Mouse (Mus musculus) midbrain, embryonic 14.5 days (tissue): ENCODE results near the gene Cdx2. TPM values are rescaled to one million over a fixed set of nuclear protein-coding genes. Genes with fewer than 3 reads are reported as not detected.

Experiments used
- ATAC-seq: fragments of 200-750 bp; cut with Nextera tagmentation; 2 replicates; pipeline ENCODE4 v1.8.0; 2017; ENCODE audit warnings: moderate number of reproducible peaks, moderate library complexity; ENCODE audit not compliant: low FRiP score, low TSS enrichment
- DNase-seq: peaks from one replicate; pipeline ENCODE4 v3.0.0-alpha.2; 2015
- H3K27ac ChIP-seq: fragments of 300-500 bp; sonication (generic); replicated peaks from 2 replicates; pipeline ENCODE4 v1.5.1; 2014; ENCODE audit warnings: mild to moderate bottlenecking, low read depth, low read length, moderate library complexity
- H3K27me3 ChIP-seq: fragments of 300-500 bp; sonication (generic); 2 replicates; pipeline ENCODE4 v1.6.1; 2014; ENCODE audit warnings: low read length, control low read depth, mixed read lengths; ENCODE audit not compliant: control insufficient read depth, insufficient read depth
- H3K36me3 ChIP-seq: fragments of 300-500 bp; sonication (generic); 2 replicates; pipeline ENCODE4 v1.6.1; 2014; ENCODE audit warnings: low read length, control low read depth; ENCODE audit not compliant: control insufficient read depth, insufficient read depth
- H3K4me1 ChIP-seq: fragments of 300-500 bp; sonication (generic); 2 replicates; pipeline ENCODE4 v1.6.1; 2014; ENCODE audit warnings: mild to moderate bottlenecking, antibody characterized with exemption, low read length, control low read depth; ENCODE audit not compliant: control insufficient read depth, insufficient read depth
- H3K4me2 ChIP-seq: fragments of 300-500 bp; sonication (generic); 2 replicates; pipeline ENCODE4 v1.6.1; 2014; ENCODE audit warnings: mild to moderate bottlenecking, low read length, moderate library complexity
- H3K4me3 ChIP-seq: fragments of 300-500 bp; sonication (generic); replicated peaks from 2 replicates; pipeline ENCODE4 v1.5.1; 2014; ENCODE audit warnings: low read depth, low read length
- H3K9ac ChIP-seq: fragments of 300-500 bp; sonication (generic); replicated peaks from 2 replicates; pipeline ENCODE4 v1.6.1; 2014; ENCODE audit warnings: mild to moderate bottlenecking, low read length, moderate library complexity
- H3K9me3 ChIP-seq: fragments of 300-500 bp; sonication (generic); 2 replicates; pipeline ENCODE4 v1.6.1; 2016; ENCODE audit warnings: low read length, control low read depth, mixed read lengths; ENCODE audit not compliant: control insufficient read depth
- WGBS: fragments of 180-500 bp; shearing (Covaris S2); extraction: QIAGEN DNeasy Blood & Tissue Kit; methylation state at CpG from one replicate; pipeline ENCODE4 v1.1.7; 2014; 5-methylcytosine and 5-hydroxymethylcytosine counted together
- polyA plus RNA-seq: library from polyadenylated mRNA; unstranded; fragments of >200 nt; fragmentation: Nextera tagmentation; extraction: Ambion mirVana; gene quantifications from 2 replicates; pipeline ENCODE4 v1.2.1, GENCODE M21; 2014

The Cdx2 gene
- polyA plus RNA-seq, 1 experiment from 2014 or later, result not detected

GRCm38 (mm10) chr5:147342901-147343300 is 35.8 kb upstream of the Cdx2 start:
- Histone ChIP-seq H3K9me3 (no peaks in the 10 kb centered on the region), H3K4me2 (no peak overlapping the region), H3K9ac (no peak overlapping the region), H3K4me3 (no peak overlapping the region), H3K36me3 (no peaks in the 10 kb centered on the region), H3K27ac (no peak overlapping the region), H3K27me3 (no peaks in the 10 kb centered on the region; the same call in 1 of the 2 replicates), H3K4me1 (no peaks in the 10 kb centered on the region)
- DNase-seq (no peak), ATAC-seq (no peak)
- WGBS, result 90% methylated on average over 6 of the region's 6 CpGs

- no peak overlapping the region for H3K9ac ChIP-seq
- H3K27me3 ChIP-seq, result no peaks in the 10 kb centered on the region; the same call in 1 of the 2 replicates
- 81% methylated on average over 13 of the region's 13 CpGs for WGBS
- no peak overlapping the region for H3K4me3 ChIP-seq
- no peaks in the 10 kb centered on the region for H3K9me3 ChIP-seq
- DNase-seq (no peak), ATAC-seq (no peak)
- H3K27ac ChIP-seq, result no peak overlapping the region
- H3K4me2 ChIP-seq, result no peak overlapping the region
- H3K4me1 ChIP-seq, result no peaks in the 10 kb centered on the region
- no peaks in the 10 kb centered on the region for H3K36me3 ChIP-seq
Observed at GRCm38 (mm10) chr5:147340741-147341414, 33.8 kb upstream of the Cdx2 start.

GRCm38 (mm10) chr5:147339560-147339959 is 32.5 kb upstream of the Cdx2 start:
- Histone ChIP-seq H3K36me3 (no peaks in the 10 kb centered on the region), H3K27me3 (no peaks in the 10 kb centered on the region; the same call in 1 of the 2 replicates), H3K27ac (no peak overlapping the region), H3K9ac (no peak overlapping the region), H3K4me2 (no peak overlapping the region), H3K4me1 (no peaks in the 10 kb centered on the region), H3K9me3 (no peaks in the 10 kb centered on the region), H3K4me3 (no peak overlapping the region)
- ATAC-seq, result no peak
- WGBS, result 86% methylated on average over 11 of the region's 11 CpGs
- no peak for DNase-seq

- ATAC-seq, result no peak
- no peaks in the 10 kb centered on the region; the same call in 1 of the 2 replicates for H3K27me3 ChIP-seq
- no peak for DNase-seq
- H3K4me2 ChIP-seq, result no peak overlapping the region
- 53% methylated on average over 9 of the region's 9 CpGs for WGBS
- no peak overlapping the region for H3K4me3 ChIP-seq
- H3K9ac ChIP-seq, result no peak overlapping the region
- no peaks in the 10 kb centered on the region for H3K36me3 ChIP-seq
- H3K27ac ChIP-seq, result no peak overlapping the region
- H3K9me3 ChIP-seq, result no peaks in the 10 kb centered on the region
- no peaks in the 10 kb centered on the region for H3K4me1 ChIP-seq
Observed at GRCm38 (mm10) chr5:147338967-147339366, 31.9 kb upstream of the Cdx2 start.

GRCm38 (mm10) chr5:147332711-147333110 is 25.6 kb upstream of the Cdx2 start:
- DNase-seq (no peak), ATAC-seq (no peak)
- Histone ChIP-seq H3K9ac (no peak overlapping the region), H3K9me3 (no peaks in the 10 kb centered on the region), H3K36me3 (no peaks in the 10 kb centered on the region), H3K4me3 (no peak overlapping the region), H3K4me1 (no peaks in the 10 kb centered on the region), H3K4me2 (no peak overlapping the region), H3K27me3 (no peaks in the 10 kb centered on the region), H3K27ac (no peak overlapping the region)
- WGBS, result 57% methylated on average over 7 of the region's 7 CpGs

GRCm38 (mm10) chr5:147331547-147331946 is 24.5 kb upstream of the Cdx2 start:
- 40% methylated on average over 2 of the region's 2 CpGs for WGBS
- Histone ChIP-seq H3K9me3 (no peaks in the 10 kb centered on the region), H3K4me1 (no peaks in the 10 kb centered on the region), H3K4me2 (no peak overlapping the region), H3K27me3 (no peaks in the 10 kb centered on the region), H3K9ac (no peak overlapping the region), H3K36me3 (no peaks in the 10 kb centered on the region), H3K27ac (no peak overlapping the region), H3K4me3 (no peak overlapping the region)
- peak; percentile 64 for DNase-seq
- no peak for ATAC-seq

GRCm38 (mm10) chr5:147329946-147330345 is 22.9 kb upstream of the Cdx2 start:
- no peak overlapping the region for H3K27ac ChIP-seq
- H3K4me3 ChIP-seq, result no peak overlapping the region
- 83% methylated on average over 11 of the region's 11 CpGs for WGBS
- DNase-seq, result no peak
- H3K27me3 ChIP-seq, result no peaks in the 10 kb centered on the region
- no peaks in the 10 kb centered on the region for H3K4me1 ChIP-seq
- no peaks in the 10 kb centered on the region for H3K36me3 ChIP-seq
- no peak overlapping the region for H3K4me2 ChIP-seq
- no peak overlapping the region for H3K9ac ChIP-seq
- ATAC-seq, result no peak
- no peaks in the 10 kb centered on the region for H3K9me3 ChIP-seq

- no peaks in the 10 kb centered on the region for H3K4me1 ChIP-seq
- H3K9ac ChIP-seq, result no peak overlapping the region
- no peaks in the 10 kb centered on the region for H3K36me3 ChIP-seq
- 88% methylated on average over 5 of the region's 5 CpGs for WGBS
- no peak overlapping the region for H3K27ac ChIP-seq
- no peak overlapping the region for H3K4me2 ChIP-seq
- ATAC-seq (no peak), DNase-seq (no peak)
- H3K4me3 ChIP-seq, result no peak overlapping the region
- H3K9me3 ChIP-seq, result no peaks in the 10 kb centered on the region
- H3K27me3 ChIP-seq, result peaks cover 5% of the 10 kb centered on the region; the same call in 1 of the 2 replicates
Observed at GRCm38 (mm10) chr5:147327636-147328035, 20.6 kb upstream of the Cdx2 start.

GRCm38 (mm10) chr5:147325931-147326330 is 18.9 kb upstream of the Cdx2 start:
- DNase-seq (no peak), ATAC-seq (no peak)
- no peak overlapping the region for H3K4me3 ChIP-seq
- no peaks in the 10 kb centered on the region for H3K36me3 ChIP-seq
- H3K4me1 ChIP-seq, result no peaks in the 10 kb centered on the region
- peaks cover 21% of the 10 kb centered on the region for H3K27me3 ChIP-seq
- no peak overlapping the region for H3K4me2 ChIP-seq
- WGBS, result 72% methylated on average over 11 of the region's 11 CpGs
- H3K27ac ChIP-seq, result no peak overlapping the region
- H3K9me3 ChIP-seq, result no peaks in the 10 kb centered on the region
- H3K9ac ChIP-seq, result no peak overlapping the region
